Mouse (Mus musculus) bone marrow macrophage, adult 2 months (primary cell): ENCODE measurements at regions not wholly inside any gene's neighbourhood (a gene's known extent, or its start where the extent isn't known, plus 50 kb on each side); places are given as distances from the start of the nearest gene placed in this dataset.
A peak's percentile ranks its signal among the peaks of the same experiment; 100 is the strongest.

Source experiments
- H3K27ac ChIP-seq: 2 replicates; pipeline ENCODE4 v1.5.1; 2012; ENCODE audit warnings: low read depth, low read length; ENCODE audit not compliant: insufficient read depth
- H3K4me1 ChIP-seq: 2 replicates; pipeline ENCODE4 v1.6.1; 2012; ENCODE audit warnings: low read length; ENCODE audit not compliant: control insufficient read depth, insufficient read depth
- H3K4me3 ChIP-seq: 2 replicates; pipeline ENCODE4 v1.5.1; 2012; ENCODE audit warnings: mild to moderate bottlenecking, low read length, moderate library complexity; ENCODE audit not compliant: insufficient read depth
- CTCF ChIP-seq: IDR thresholded peaks from 2 replicates; pipeline ENCODE4 v1.5.1; 2012; ENCODE audit warnings: low read depth, mild to moderate bottlenecking, low read length, moderate library complexity
- POLR2A ChIP-seq: IDR thresholded peaks from 2 replicates; pipeline ENCODE4 v1.6.1; 2012; ENCODE audit warnings: mild to moderate bottlenecking, low read depth, low read length, borderline replicate concordance

DNA sequence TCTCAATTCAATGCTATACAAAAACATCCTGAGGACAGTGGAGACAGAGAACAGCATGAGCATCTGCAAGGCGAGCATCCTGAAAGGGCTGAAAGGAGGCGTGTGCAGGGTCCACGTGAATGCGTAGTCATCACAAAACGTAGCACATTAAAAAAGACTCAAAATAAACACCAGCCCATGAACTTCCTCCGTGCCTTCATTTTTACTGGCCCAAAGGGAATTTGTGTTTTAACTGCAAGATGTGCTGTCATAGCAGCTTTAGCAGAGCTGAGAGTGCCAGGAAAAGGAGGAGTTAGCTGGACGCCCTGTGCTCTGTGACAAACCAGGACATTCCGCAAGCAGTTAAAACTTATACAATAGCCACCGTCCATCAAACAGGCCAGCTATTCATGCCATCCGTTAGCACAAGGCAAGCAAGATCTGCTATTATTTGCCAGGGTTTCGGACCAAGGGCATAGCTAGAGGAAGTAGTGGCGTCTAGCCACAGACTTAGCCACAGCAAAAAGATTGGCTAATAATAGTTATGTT is 92.9 kb upstream of the Stmnd1 start:
- H3K4me1 ChIP-seq, result peaks cover 31% of the 10 kb centered on the region
- TF ChIP-seq CTCF, result no peak
- no peak for TF ChIP-seq POLR2A
- H3K4me3 ChIP-seq, result peak overlapping the region; percentile 39
- H3K27ac ChIP-seq, result peak overlapping the region; percentile 94

DNA sequence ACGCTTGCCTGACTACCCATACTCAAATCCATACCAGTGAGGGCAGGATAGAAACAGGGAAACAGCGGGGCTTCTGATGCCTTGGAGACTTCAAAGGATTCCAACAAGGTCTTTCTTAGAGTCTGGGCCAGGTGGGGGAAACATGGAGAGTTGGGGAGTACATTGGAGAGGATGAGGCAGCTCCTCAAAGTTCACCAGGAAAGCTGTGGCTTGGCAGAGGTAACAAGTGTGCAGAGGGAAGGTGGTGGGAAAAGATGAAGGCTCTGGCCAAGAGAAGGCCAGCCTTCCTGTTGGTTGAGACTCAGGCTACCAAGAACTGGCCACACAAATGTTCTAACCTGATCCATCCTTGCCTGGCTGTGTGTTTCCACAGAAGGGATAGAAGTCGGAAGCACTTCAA is 93.6 kb upstream of the Stmnd1 start:
- Histone ChIP-seq H3K4me1 (peaks cover 31% of the 10 kb centered on the region), H3K4me3 (no peak overlapping the region), H3K27ac (peak overlapping the region; percentile 94)
- no peak for TF ChIP-seq POLR2A
- TF ChIP-seq CTCF, result no peak

DNA sequence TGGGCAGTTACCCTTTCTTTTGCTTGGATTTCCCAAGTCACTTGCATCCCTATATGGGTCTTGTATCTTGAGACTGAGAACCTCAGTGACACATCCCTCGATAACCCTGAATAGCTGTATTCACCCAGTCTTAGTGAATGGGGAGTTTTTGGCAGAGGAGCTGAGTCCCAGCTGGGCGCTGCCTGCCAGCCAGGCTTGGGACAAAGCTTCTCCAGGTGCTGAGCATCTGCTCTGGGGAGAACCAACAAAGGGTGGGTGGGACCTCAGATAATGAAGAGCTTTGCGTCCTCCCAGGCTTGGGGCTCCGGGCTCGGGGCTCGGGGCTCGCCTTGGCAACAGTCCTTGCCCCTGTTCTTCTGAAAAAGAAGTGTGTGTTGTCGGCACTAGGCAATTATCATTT is 100.4 kb upstream of the Stmnd1 start:
- no peak for TF ChIP-seq CTCF
- TF ChIP-seq POLR2A, result no peak
- Histone ChIP-seq H3K27ac (no peak overlapping the region), H3K4me3 (no peak overlapping the region), H3K4me1 (peaks cover 11% of the 10 kb centered on the region)

DNA sequence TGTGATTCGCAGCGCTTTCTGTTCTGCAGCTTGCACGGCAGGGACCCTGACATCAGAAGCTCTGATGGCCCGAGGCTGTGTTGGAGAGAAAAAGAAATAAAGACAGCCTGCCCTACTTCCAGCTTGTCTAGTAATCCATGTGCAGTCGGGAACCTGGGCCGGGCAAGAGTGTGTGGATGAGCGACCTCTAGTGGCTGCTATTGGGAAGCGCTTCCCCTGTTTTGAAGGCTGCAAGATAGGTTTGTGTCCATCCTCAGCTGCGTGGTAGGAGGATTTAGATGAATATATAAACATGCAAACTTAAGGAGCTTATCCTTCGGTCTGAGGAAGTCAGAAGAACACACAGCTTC is 111.5 kb upstream of the Stmnd1 start:
- TF ChIP-seq POLR2A (no peak), CTCF (peak; percentile 86)
- Histone ChIP-seq H3K27ac (no peak overlapping the region), H3K4me3 (no peak overlapping the region), H3K4me1 (peaks cover 15% of the 10 kb centered on the region)

DNA sequence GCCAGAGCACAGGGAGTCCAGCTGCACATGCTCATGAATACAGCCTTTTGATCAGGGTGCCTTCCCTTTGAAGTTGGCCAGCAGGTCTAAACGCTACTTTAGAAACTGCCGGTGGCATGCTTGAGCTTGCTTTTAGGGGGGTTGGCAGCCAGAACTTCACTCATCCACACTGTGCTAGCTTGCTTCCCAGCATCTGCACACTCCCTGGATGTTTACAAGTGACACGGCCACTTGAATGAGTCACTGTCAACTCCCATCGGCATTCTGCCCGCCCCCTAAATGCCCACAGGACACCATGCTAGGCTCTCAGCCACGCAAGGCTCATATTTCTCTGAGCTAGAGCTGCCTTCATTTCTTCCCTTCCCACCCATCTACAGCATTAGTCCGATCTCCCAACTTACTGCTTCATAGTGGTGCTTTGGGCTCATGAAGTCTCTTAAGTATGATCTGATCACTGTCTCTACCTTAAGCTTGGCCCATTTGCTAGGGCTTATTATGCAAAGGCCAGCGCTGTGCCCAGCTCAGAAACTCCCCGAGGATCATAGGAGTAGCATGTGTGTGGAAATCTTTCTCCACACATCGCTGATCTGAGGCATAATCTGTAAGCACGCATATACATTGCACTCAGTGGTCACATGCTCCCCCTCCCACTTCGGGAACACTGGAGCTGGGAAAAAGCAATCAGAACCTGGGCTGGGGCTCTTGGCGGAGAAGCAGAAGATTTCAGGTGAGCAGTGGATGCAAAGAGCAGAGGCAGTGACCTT is 112.1 kb upstream of the Stmnd1 start:
- H3K4me1 ChIP-seq, result peaks cover 15% of the 10 kb centered on the region
- TF ChIP-seq CTCF, result no peak
- TF ChIP-seq POLR2A, result no peak
- no peak overlapping the region for H3K4me3 ChIP-seq

DNA sequence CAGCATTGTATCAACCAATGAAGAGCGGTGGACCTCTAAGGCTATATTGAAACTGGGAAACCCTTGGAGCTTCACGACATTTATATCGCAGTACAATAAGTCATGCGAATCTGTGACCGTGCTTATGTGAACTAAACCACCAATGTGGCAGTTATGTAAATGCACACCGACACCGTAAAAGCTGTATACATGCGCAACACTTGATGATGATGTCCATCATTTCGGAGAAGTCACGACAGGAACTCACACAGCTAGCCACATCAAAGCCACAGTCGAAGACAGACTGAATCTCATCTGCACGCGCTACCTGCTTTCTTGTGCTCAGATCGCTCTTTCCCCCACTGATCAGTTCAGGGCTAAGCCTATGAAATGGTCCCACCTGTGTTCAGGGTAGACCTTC is 114.2 kb upstream of the Stmnd1 start:
- no peak for TF ChIP-seq POLR2A
- TF ChIP-seq CTCF, result no peak
- H3K4me3 ChIP-seq, result no peak overlapping the region
- H3K27ac ChIP-seq, result no peak overlapping the region
- H3K4me1 ChIP-seq, result peaks cover 7% of the 10 kb centered on the region; the same call in 1 of the 2 replicates

More for the DNA sequence above, 112.1 kb upstream of the Stmnd1 start:
- H3K27ac ChIP-seq, result no peak overlapping the region

DNA sequence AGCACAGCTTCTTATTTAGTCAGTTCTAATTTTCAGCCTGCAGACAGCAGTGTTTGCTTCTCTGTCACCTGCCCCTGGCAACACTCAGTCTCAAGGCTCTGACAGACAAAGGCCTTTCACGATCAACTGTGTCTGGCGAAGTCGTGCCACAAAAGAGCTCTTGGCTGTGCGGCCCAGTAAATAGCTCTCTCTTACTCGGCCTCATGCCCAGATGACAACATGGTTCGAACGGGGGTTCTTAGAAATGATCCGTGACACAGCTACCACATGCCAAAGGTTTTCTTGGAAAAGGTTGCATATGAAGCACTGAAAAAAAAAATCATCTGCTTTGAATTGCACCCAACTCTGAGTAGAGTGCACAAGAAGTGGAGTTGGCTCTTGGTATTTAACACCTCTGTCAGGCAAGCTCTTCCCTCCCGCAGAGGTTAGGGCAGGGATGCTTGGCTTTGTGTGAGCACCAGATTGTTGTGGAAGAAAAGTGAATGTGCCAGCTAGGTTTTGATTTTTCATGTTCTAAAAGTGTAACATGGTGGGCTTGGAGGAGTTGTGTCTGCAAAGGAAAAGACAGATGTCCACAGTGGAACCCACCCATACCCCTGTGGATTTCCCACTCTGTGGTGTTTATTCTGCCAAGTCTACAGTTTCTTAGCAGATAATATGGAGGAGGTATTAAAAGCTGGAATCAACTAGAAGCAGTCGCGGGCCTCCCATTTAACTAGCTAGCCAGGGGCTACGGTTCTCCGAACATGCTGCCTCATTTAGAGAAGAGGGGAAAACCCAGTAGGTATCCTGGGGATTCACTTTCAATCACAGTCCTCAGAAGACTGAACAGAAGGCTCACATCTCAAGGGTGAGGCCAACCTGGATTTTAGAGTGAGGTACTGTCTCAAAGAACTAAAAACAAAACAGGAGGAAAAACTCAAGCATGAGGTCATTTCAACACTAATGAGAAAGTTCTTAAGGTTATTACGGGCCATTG is 120.0 kb upstream of the Stmnd1 start:
- Histone ChIP-seq H3K4me3 (no peak overlapping the region), H3K4me1 (no peaks in the 10 kb centered on the region), H3K27ac (no peak overlapping the region)
- TF ChIP-seq CTCF (no peak), POLR2A (no peak)

DNA sequence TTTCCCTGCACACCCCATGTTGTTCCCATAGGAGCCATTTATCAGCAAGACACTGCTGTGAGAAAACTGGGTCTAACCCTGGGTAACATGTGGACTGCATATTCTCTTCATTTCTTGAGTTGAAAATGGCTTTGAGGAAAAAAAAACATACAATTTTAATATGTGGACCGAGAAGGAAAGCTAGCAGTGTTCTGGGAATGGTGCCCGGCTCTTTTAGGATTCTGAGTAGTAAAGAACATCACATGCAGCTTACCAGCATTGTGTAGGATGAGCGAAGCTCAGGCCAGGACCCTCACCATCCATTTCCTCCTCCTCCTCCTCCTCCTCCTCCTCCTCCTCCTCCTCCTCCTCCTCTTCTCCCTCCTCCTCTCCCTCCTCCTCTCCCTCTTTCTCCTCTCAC is 133.5 kb upstream of the Stmnd1 start:
- Histone ChIP-seq H3K4me1 (no peaks in the 10 kb centered on the region), H3K27ac (no peak overlapping the region), H3K4me3 (no peak overlapping the region)
- TF ChIP-seq POLR2A, result no peak
- no peak for TF ChIP-seq CTCF

DNA sequence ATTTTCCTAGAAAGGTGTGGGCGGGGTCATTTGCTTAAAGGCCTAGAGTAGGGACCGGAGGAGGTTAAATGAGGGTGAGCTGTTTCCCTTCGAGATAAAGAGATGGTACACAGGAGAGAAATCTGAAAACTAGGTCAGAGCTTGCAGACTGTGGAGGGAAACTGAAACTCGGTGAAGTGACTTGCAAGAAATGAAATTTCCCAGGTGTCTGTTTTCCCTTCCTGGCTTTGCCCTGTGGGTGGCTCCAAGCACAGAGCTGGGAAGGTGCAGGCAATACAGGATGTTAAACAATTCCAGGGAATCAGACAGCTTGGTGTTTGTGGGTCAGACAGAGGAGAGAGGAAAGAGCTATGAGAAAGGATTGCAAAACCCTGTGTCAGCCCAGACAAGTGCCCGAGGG is 134.3 kb upstream of the Stmnd1 start:
- no peak overlapping the region for H3K4me3 ChIP-seq
- H3K27ac ChIP-seq, result no peak overlapping the region
- TF ChIP-seq POLR2A, result no peak
- no peak for TF ChIP-seq CTCF
- H3K4me1 ChIP-seq, result no peaks in the 10 kb centered on the region

DNA sequence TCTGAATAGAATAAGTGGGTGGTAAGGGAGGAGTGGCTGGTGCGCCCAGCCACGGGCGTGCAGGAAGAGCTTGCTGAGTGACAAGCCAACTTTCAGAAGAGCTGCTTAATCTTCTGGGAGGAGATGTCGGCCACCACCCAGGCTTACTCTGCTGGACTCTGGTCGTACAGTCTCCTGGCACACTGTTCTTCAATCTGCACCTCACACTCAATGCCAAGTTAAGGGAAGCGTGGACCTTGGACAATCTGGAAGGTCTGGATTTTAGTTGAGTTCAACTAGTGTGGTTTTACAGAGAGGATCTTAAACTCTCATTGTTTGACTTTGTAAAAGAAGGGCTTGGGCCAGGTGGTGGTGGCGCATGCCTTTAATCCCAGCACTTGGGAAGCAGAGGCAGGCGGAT is 138.1 kb upstream of the Stmnd1 start:
- no peak for TF ChIP-seq POLR2A
- Histone ChIP-seq H3K4me1 (no peaks in the 10 kb centered on the region), H3K4me3 (no peak overlapping the region), H3K27ac (no peak overlapping the region)
